Mouse (Mus musculus): Measurements from ENCODE around the gene Gm37240.

- TF ChIP-seq CTCF (IDR thresholded peaks at IDR 0.05; ENCODE audit: borderline replicate concordance, extremely low read depth, insufficient read depth, insufficient read length) = no peak
- TF ChIP-seq POLR2A (IDR thresholded peaks at IDR 0.05; ENCODE audit: borderline replicate concordance, extremely low read depth, insufficient read depth, insufficient read length, poor library complexity, severe bottlenecking) = no peak
Observed at GRCm38 (mm10) chr3:85606912-85607311, 280.4 kb downstream of the Gm37240 start.
